Mouse (Mus musculus) left cerebral cortex, postnatal 4 days (tissue): ENCODE data around the gene Pde8a. TPM values are rescaled to one million over a fixed set of nuclear protein-coding genes. Genes with fewer than 3 reads are reported as not detected.
"Not testable (repeated sequence)": the region's sequence is repeated elsewhere in the genome, so short reads cannot be mapped to it uniquely, and the experiment has no call there.

Experiments used
- DNase-seq: peaks from one replicate; pipeline ENCODE4 v3.0.0-alpha.2; 2022
- intact Hi-C: fragments of 180-260 bp; cut with DNase I; formaldehyde crosslinking; loops from one replicate; pipeline ENCODE4 v1.15.1; 2025
- total RNA-seq, 2 experiments: library from RNA; stranded (reverse); gene quantifications; 2 replicates each; pipeline ENCODE4 v1.2.3; 2021

Pde8a gene
- total RNA-seq, result 1 to 10 TPM; 2.4 to 4.5 TPM

- intact Hi-C loops, result no loop called here
- DNase-seq, result no peak
Observed at GRCm38 (mm10) chr7:81213347-81214152, at the start of gene Pde8a. TSS of gene Pde8a (plus strand) at chr7:81213596.

GRCm38 (mm10) chr7:81164411-81164810, 49.0 kb upstream of the Pde8a start:
- no peak for DNase-seq
- intact Hi-C loops, result loop anchor here (10.0 kb wide), 1 partner anchor 610 kb away; no protein-coding TSS in a partner anchor

GRCm38 (mm10) chr7:81167124-81167523, 46.3 kb upstream of the Pde8a start:
- no peak for DNase-seq
- intact Hi-C loops, result loop anchor here (5.0 to 10.0 kb wide), 2 partner anchors 155 to 608 kb away; no protein-coding TSS in a partner anchor

DNA sequence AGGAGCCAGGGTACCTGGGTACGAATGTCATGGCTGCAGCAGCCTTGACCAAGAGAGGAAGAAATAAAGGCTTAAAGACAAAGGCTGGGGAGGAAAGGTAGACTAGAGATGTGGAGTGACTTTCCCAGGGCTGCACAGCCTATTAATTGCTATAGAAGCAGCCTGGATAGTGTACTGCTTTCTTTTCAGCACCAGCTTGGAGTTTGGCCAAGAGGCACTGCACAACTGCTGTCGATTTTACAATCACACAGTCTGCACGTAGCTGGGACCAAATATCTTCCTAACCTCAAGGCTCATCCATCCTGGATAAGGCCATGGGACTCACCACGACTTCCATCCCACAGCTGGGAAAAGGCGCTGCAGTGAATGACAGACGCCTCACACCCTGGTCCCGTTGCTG, 44.0 kb upstream of the Pde8a start:
- no peak for DNase-seq
- intact Hi-C loops, result loop anchor here (5.0 to 10.0 kb wide), 2 partner anchors 153 to 605 kb away; no protein-coding TSS in a partner anchor

DNA sequence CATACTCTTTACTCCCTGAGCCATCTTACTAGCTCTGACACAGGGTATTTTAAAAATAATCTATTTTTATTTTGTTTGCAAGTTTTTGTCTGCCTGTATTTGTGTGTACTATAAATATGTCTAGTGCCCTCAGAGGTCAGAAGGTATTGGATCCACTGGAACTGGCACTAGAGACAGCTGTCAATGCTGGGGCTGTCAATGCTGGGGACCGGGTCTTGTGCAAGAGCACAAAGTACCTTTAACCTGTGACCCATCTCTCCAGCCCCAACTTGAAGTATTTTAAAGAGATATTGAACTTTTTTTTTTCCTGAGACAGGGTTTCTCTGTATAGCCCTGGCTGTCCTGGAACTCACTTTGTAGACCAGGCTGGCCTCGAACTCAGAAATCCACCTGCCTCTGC, 39.5 kb upstream of the Pde8a start:
- DNase-seq, result no peak
- intact Hi-C loops, result no loop called here

GRCm38 (mm10) chr7:81174654-81175053, 38.7 kb upstream of the Pde8a start:
- DNase-seq, result no peak
- intact Hi-C loops, result no loop called here

DNA sequence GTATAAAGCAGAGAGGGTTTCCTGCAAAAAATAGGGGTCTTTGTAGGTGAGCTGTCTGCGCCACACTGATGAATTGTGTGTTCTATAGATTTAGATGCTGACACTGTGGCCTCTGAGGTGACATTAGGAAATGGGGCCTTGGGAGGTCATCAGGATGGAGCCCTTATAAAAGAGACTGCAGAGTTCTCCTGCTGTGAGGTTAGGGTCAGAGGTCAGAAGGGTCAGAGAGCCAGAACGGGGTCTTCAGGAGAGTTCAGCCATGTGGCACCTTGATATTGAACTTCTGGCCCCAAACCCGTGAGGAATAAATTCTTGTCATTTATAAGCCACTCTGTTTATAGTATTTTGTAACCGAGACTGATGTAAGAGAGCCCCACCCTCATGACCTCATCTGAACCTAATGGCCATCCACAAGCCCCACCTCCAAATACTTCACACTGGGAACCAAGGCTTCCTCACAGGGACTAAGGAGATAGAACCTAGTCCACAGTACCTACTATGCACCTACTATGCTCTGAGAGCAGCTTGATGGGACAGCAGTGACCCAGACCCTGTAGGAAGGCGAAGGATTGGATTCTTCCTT, 37.1 kb upstream of the Pde8a start:
- intact Hi-C loops, result no loop called here
- no peak for DNase-seq

DNA sequence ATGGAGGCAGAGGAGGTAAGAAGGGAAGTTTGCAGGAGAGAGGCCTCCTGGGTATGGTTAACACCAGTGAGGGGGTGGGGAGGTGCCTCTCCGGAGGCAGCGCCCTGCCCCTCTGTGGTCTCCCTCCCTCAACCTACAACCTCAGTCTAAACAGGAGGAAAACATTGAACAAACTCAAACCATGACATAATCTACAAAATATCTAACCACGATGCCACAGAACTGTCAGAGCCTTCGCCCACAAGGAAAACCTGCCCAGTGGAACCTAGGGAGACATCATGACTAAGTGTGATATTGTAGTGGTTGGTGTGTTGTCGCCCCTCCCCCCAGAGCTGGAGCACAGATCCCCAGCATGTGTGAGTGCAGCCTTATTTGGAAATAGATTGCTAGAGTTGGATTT, 33.9 kb upstream of the Pde8a start:
- intact Hi-C loops, result no loop called here
- no peak for DNase-seq

DNA sequence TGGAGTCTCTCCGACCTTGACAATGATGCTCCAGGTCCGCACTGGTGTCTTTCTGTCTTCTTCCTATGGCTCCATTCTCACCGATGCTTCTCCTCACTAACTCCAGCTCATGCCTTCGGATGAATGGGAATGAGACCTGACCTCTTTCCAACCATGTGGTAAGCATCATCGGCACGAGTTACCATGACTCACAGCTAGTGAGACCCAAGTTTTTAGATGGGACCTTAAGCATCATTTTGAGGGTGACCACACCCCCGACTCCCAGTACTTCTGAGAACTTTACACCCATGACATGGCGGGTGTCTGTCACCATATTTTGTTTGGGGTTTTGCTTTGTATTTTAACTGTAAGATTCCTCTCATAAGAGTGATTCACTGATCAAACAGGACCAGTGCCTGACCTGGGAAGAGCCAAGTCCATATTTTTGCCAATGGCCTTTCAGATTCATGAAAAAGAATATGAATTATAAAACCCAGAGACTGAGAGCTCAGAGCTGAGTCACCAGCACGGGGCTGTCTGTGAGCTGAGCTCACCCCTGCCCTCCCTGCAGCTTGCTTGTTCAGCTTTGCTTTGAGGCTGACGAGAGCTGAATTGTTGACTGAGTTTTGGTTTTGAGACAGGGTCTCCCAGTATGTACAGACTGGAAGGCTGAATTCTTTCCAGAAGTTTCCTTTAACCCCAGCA, 30.8 kb upstream of the Pde8a start:
- intact Hi-C loops, result no loop called here

GRCm38 (mm10) chr7:81183181-81183580, 30.2 kb upstream of the Pde8a start:
- intact Hi-C loops, result no loop called here
- DNase-seq, result no peak

More for the DNA sequence above, 30.8 kb upstream of the Pde8a start:
- DNase-seq, result no peak

DNA sequence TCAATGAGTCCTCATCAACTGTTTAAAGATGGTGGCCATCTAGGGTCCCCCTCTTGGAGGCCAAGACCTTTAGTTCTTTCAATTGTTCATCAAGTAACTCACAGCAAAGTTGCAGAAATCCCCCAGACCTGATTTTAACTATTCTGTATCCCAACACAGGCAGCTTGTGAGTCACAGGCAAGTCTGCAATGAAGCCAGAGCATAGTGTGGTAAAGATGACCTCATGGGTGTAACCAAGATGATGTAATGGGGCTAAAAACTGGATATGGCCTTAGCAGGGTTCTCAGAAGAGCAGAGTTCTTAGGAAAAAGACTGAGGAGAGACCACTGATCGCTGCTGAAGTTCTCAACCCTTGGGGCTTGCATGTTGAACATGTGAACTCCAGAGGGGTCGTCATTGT, 29.3 kb upstream of the Pde8a start:
- no peak for DNase-seq
- intact Hi-C loops, result no loop called here

DNA sequence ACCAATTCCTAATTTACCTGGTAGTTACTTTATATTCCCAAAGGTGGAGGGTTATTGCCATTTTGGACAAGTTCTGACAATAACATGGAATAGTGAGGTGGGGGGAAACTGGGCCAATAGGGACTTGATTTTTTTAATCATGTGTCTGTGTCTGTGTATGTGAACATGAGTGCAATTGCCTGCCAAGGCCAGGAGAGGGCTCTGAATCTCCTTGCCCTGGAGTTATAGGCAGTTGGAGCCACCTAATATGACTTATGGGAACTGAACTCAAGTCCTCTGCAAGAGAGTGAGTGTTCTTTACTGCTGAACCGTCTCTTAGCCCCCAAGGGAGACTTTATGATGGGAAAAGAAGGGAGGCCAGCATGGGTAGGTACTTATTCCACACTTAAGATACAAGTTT, 28.7 kb upstream of the Pde8a start:
- DNase-seq, result no peak
- intact Hi-C loops, result no loop called here

- intact Hi-C loops, DNase-seq: not testable (repeated sequence)
Observed at GRCm38 (mm10) chr7:81186036-81186435, 27.4 kb upstream of the Pde8a start.

- no peak for DNase-seq
- intact Hi-C loops, result no loop called here
Observed at GRCm38 (mm10) chr7:81189180-81189579, 24.2 kb upstream of the Pde8a start.

- intact Hi-C loops, result no loop called here
- no peak for DNase-seq
Observed at GRCm38 (mm10) chr7:81195509-81195908, 17.9 kb upstream of the Pde8a start.

GRCm38 (mm10) chr7:81196796-81197195, 16.6 kb upstream of the Pde8a start:
- intact Hi-C loops, result no loop called here
- no peak for DNase-seq

DNA sequence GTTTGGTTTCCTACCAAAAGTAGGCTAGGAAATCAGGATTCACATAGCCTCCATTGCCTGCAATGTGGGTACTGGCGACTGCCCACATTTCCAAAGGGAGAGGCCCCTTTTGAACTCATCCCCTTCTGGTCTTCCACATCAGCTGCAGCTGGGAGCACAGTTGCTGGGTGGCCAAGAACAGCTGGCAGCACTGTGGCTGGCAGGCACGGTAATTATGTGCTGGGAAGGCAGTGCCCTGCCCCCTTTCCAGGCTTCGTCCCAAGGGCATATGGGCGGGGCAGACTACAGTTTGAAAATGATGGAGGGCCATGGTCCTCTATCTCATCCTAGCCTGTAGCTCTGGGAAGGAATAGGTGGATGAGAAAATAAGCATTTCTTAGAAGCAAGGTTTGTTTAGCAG, 14.9 kb upstream of the Pde8a start:
- intact Hi-C loops, result no loop called here
- DNase-seq, result peak; percentile 8

DNA sequence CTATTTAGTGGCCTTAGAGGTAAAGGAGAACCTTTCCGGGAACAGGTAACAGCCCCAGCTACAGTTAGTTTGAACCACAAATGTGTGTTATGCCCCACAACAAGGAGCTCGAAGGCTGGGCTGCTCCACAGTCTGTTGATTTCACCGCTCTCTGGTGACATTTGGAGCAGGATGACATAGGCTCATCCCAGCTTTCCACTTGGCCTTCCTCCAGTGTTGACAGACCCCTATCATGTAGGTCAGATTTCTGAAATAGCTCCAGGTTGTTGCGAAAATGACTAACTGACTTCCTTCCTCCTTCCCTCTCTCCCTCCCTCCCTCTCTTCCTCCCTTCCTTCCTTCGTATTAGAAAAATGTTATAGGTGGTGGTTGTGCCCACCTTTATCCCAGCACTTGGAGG, 14.3 kb upstream of the Pde8a start:
- peak; percentile 4 for DNase-seq
- intact Hi-C loops, result no loop called here

DNA sequence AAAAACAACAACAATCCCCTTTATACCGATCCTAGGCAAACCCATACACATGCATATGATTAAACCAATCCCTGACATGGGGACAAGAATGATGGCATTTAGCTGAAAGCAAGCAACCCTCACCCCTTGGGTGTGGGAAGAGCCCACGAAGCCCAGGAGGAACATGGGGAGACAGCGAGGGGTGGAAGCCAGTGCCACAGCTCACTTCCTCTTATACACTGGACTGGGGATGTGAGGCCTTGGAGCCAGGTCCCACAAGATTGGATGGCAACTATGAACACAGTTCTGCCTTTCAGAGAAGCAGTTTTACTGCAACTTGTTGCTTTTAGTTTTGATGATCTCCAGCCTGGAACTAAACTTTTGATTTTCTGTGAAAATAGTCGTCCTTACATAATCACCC, 13.6 kb upstream of the Pde8a start:
- DNase-seq, result no peak
- intact Hi-C loops, result no loop called here

- DNase-seq, result no peak
- intact Hi-C loops, result no loop called here
Observed at GRCm38 (mm10) chr7:81202389-81202788, 11.0 kb upstream of the Pde8a start.

DNA sequence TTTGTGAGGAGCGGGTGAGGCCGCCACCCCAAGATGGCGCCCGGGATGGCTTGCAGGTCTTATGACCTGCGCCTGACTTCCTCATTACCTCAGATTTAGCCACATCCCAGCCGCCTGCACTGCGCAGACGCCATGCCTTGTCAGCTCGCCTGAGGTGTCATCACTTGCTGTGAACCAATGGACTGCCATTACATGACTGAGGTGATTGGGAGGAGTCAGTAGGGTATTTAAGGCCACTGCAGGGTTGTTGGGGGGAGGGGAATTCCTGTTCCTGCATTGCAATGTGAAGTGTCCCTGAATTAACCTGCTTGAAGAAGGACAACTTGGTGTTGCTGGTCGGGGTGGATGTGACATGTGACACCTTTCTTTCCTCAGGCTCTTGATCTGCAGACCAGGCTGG, 9.8 kb upstream of the Pde8a start:
- intact Hi-C loops, DNase-seq: not testable (repeated sequence)

- intact Hi-C loops, result no loop called here
Observed at GRCm38 (mm10) chr7:81208944-81209343, 4.5 kb upstream of the Pde8a start.

More at GRCm38 (mm10) chr7:81208944-81209343, 4.5 kb upstream of the Pde8a start:
- DNase-seq, result peak; percentile 65
